Mouse (Mus musculus) G1E (cell line): ENCODE data around the gene Pafah1b1. TPM values are rescaled to one million over a fixed set of nuclear protein-coding genes. Genes with fewer than 3 reads are reported as not detected.

Source experiments
- ATAC-seq: 2 replicates; pipeline ENCODE4 v1.8.0; 2016; ENCODE audit warnings: mild to moderate bottlenecking; ENCODE audit not compliant: insufficient number of reproducible peaks, poor library complexity, low FRiP score, severe bottlenecking; ENCODE audit errors: extremely low read depth
- DNase-seq: peaks from one replicate; pipeline ENCODE4 v3.0.0; 2012; ENCODE audit warnings: low spot score
- H3K27me3 ChIP-seq: 2 replicates; pipeline ENCODE4 v1.6.1; 2012; ENCODE audit warnings: mild to moderate bottlenecking, low read length, inconsistent platforms; ENCODE audit not compliant: insufficient read depth
- H3K36me3 ChIP-seq: replicated peaks from 2 replicates; pipeline ENCODE3; 2012; ENCODE audit warnings: mild to moderate bottlenecking, inconsistent platforms
- H3K4me1 ChIP-seq: 2 replicates; pipeline ENCODE4 v1.6.1; 2012; ENCODE audit warnings: low read depth, low read length, inconsistent platforms, mixed read lengths; ENCODE audit not compliant: insufficient read depth
- H3K4me3 ChIP-seq: 2 replicates; pipeline ENCODE4 v1.5.1; 2012; ENCODE audit warnings: low read depth, mild to moderate bottlenecking, inconsistent platforms, low read length, moderate library complexity, mixed read lengths
- H3K9me3 ChIP-seq: replicated peaks from 2 replicates; pipeline ENCODE4 v1.6.1; 2012; ENCODE audit warnings: inconsistent platforms
- CTCF ChIP-seq: IDR thresholded peaks from 2 replicates; pipeline ENCODE4 v1.5.1; 2012; ENCODE audit warnings: low read depth, low read length, inconsistent platforms, mixed read lengths
- GATA1 ChIP-seq: IDR thresholded peaks from 2 replicates; pipeline ENCODE4 v1.6.1; 2012; ENCODE audit warnings: borderline replicate concordance, low read length, inconsistent platforms, mixed read lengths
- GATA2 ChIP-seq: IDR thresholded peaks from 2 replicates; pipeline ENCODE4 v1.6.1; 2012; ENCODE audit warnings: low read depth, low read length, inconsistent platforms, borderline replicate concordance
- POLR2AphosphoS5 ChIP-seq: IDR thresholded peaks from 2 replicates; pipeline ENCODE4 v1.6.1; 2012; ENCODE audit warnings: low read depth, low read length, inconsistent platforms; ENCODE audit not compliant: insufficient replicate concordance
- TAL1 ChIP-seq: conservative IDR thresholded peaks from 2 replicates; pipeline ENCODE4 v1.6.1; 2012; ENCODE audit warnings: low read depth, low read length, inconsistent platforms, mixed read lengths
- polyA plus RNA-seq: library from polyadenylated mRNA; stranded (reverse); fragments of >175 nt; gene quantifications from 2 replicates; pipeline ENCODE4 v1.2.3, GENCODE M21; 2012
- total RNA-seq, 2 experiments: library from RNA; stranded (forward) in 1 of 2; stranded (reverse) in 1 of 2; fragments of 200-1000 nt in 1 of 2; fragments of >200 nt in 1 of 2; fragmentation: Nextera tagmentation in 1 of 2; gene quantifications; 2 replicates each; pipeline ENCODE4 v1.2.3; 2014 to 2017

Pafah1b1 gene
- total and polyA plus RNA-seq, 3 experiments = 10.0 to 115 (median 91.5) TPM

- ATAC-seq (no peak), DNase-seq (no peak)
- TF ChIP-seq TAL1 (no peak), GATA1 (no peak), GATA2 (no peak), POLR2AphosphoS5 (no peak), CTCF (no peak)
- Histone ChIP-seq H3K9me3 (no peaks in the 10 kb centered on the region), H3K27me3 (peaks cover 57% of the 10 kb centered on the region), H3K4me3 (peak overlapping the region; percentile 71; the same call in 1 of the 2 replicates), H3K36me3 (no peaks in the 10 kb centered on the region), H3K4me1 (peaks cover 30% of the 10 kb centered on the region)
Observed at GRCm38 (mm10) chr11:74637486-74637885, 87.0 kb downstream of the Pafah1b1 start.

GRCm38 (mm10) chr11:74634490-74635275 is 89.8 kb downstream of the Pafah1b1 start:
- H3K27me3 ChIP-seq = peaks cover 29% of the 10 kb centered on the region
- peaks cover 41% of the 10 kb centered on the region for H3K4me1 ChIP-seq
- H3K4me3 ChIP-seq = no peak overlapping the region
- TF ChIP-seq POLR2AphosphoS5 (no peak), CTCF (peak; percentile 78)
- DNase-seq (peak; percentile 43), ATAC-seq (no peak; the same call in 1 of the 2 replicates)
- H3K36me3 ChIP-seq = no peaks in the 10 kb centered on the region
- no peaks in the 10 kb centered on the region for H3K9me3 ChIP-seq

DNA sequence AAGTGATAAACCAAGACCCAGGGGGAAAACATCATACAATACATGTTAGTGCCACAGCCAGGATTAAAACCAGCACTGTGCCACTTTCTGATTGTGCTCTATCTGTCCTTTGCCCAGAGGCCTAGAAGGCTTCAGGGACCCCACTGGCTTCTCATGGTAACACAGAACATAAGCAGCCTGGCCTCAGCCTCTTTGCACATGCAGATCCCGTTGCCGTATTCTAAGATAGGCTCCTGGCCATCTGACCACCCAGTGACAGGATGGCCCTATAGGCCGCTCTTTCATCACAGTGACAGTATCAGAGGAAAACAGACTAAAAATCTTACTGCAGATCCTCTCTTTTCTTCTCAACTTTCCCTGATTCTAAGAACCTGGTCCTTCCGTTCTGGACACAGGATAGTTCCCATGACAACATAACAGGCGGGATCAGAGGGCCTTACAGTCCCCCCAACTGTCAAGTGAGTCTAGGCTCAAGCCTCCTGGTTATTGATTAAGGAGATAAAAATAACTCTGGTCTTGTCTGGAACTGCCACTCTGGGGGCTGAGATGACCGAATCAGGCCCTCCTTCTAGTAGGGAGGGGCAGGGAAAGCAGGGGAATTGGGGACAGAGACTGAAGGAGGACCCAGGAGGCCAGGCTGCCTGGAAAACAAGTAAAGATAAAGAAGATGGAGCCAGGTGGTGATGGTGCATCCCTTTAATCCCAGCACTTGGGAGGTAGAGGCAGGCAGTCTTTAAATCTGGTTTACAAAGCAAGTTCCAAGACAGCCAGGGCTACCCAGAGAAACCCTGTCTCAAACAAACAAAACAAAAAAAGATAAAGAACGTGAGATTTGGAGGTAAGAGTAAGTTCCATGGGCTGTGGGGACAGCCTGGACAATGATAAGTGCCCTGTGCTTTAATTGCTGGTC is 92.3 kb downstream of the Pafah1b1 start:
- TF ChIP-seq GATA1 = no peak
- no peak for TF ChIP-seq POLR2AphosphoS5
- TF ChIP-seq CTCF = no peak
- no peak for TF ChIP-seq GATA2
- TF ChIP-seq TAL1 = no peak
- ATAC-seq (peak; percentile 22; the same call in 1 of the 2 replicates), DNase-seq (no peak)
- H3K36me3 ChIP-seq = no peaks in the 10 kb centered on the region
- H3K9me3 ChIP-seq = no peaks in the 10 kb centered on the region
- peaks cover 4% of the 10 kb centered on the region for H3K27me3 ChIP-seq
- no peak overlapping the region for H3K4me3 ChIP-seq
- H3K4me1 ChIP-seq = peaks cover 27% of the 10 kb centered on the region

DNA sequence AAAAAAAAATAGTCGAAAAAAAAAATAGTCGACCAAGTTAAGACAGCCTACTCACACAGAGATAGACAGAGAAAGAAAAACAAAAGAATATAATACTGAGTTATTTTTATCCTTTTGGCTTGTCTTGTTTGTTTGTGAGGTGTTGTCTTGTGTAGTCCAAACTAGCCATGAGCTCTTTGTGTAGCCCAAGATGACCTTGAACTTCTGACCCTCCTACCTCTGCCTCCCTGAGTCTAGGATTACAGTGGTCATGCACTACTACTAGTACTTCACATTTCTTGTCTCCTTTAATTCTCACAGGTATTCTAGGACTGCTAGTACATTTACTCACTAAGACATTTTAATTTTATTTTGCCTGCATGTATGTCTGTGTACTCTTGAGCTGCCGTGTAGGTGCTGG is 97.0 kb downstream of the Pafah1b1 start:
- Histone ChIP-seq H3K4me3 (no peak overlapping the region), H3K9me3 (no peaks in the 10 kb centered on the region), H3K36me3 (no peaks in the 10 kb centered on the region), H3K4me1 (peaks cover 37% of the 10 kb centered on the region), H3K27me3 (no peaks in the 10 kb centered on the region)
- ATAC-seq = no peak
- TF ChIP-seq GATA2 (no peak), CTCF (no peak), TAL1 (no peak), POLR2AphosphoS5 (no peak), GATA1 (no peak)
- DNase-seq = no peak

GRCm38 (mm10) chr11:74625333-74625732 is 99.1 kb downstream of the Pafah1b1 start:
- Histone ChIP-seq H3K27me3 (peaks cover 6% of the 10 kb centered on the region), H3K4me3 (no peak overlapping the region), H3K36me3 (no peaks in the 10 kb centered on the region), H3K4me1 (peaks cover 42% of the 10 kb centered on the region), H3K9me3 (no peaks in the 10 kb centered on the region)
- DNase-seq = no peak
- no peak for ATAC-seq
- TF ChIP-seq GATA1 (no peak), TAL1 (no peak), CTCF (no peak), POLR2AphosphoS5 (no peak)

Other genes starting within 250 kb of the Pafah1b1 start
- gene Rap1gap2, start 113.8 kb downstream of the Pafah1b1 start, total RNA-seq (2014; fragmentation: Nextera tagmentation) = 8.3 and 9.4 TPM in 2 replicates
- 11.4 and 11.7 TPM in 2 replicates for gene Rap1gap2, start 113.8 kb downstream of the Pafah1b1 start, total RNA-seq (2017)
- 8.7 and 8.9 TPM in 2 replicates for gene Rap1gap2, start 113.8 kb downstream of the Pafah1b1 start, polyA plus RNA-seq
- gene Ccdc92b, start 105.1 kb downstream of the Pafah1b1 start, total RNA-seq (2014; fragmentation: Nextera tagmentation) = 0.19 TPM in 1 of 2 replicates, not detected in the other
- 0.05 TPM in 1 of 2 replicates, not detected in the other for gene Ccdc92b, start 105.1 kb downstream of the Pafah1b1 start, total RNA-seq (2017)
- gene Ccdc92b, start 105.1 kb downstream of the Pafah1b1 start, polyA plus RNA-seq = not detected in 2 replicates
- 36.2 and 37.9 TPM in 2 replicates for gene Cluh, start 75.2 kb downstream of the Pafah1b1 start, total RNA-seq (2014; fragmentation: Nextera tagmentation)
- gene Cluh, start 75.2 kb downstream of the Pafah1b1 start, total RNA-seq (2017) = 19.4 and 27.2 TPM in 2 replicates
- gene Cluh, start 75.2 kb downstream of the Pafah1b1 start, polyA plus RNA-seq = 53.7 and 60.3 TPM in 2 replicates
- 29.4 and 38.7 TPM in 2 replicates for gene Mettl16, start 46.2 kb upstream of the Pafah1b1 start, total RNA-seq (2014; fragmentation: Nextera tagmentation)
- gene Mettl16, start 46.2 kb upstream of the Pafah1b1 start, total RNA-seq (2017) = 32.6 and 36.1 TPM in 2 replicates
- 16.6 and 22.9 TPM in 2 replicates for gene Mettl16, start 46.2 kb upstream of the Pafah1b1 start, polyA plus RNA-seq
- 19.6 and 28.1 TPM in 2 replicates for gene Mnt, start 106.2 kb upstream of the Pafah1b1 start, total RNA-seq (2014; fragmentation: Nextera tagmentation)
- gene Mnt, start 106.2 kb upstream of the Pafah1b1 start, total RNA-seq (2017) = 3.0 and 4.6 TPM in 2 replicates
- gene Mnt, start 106.2 kb upstream of the Pafah1b1 start, polyA plus RNA-seq = 117 and 145 TPM in 2 replicates
- 7.4 and 9.7 TPM in 2 replicates for gene Sgsm2, start 172.4 kb upstream of the Pafah1b1 start, total RNA-seq (2014; fragmentation: Nextera tagmentation)
- gene Sgsm2, start 172.4 kb upstream of the Pafah1b1 start, total RNA-seq (2017) = 4.7 and 5.2 TPM in 2 replicates
- gene Sgsm2, start 172.4 kb upstream of the Pafah1b1 start, polyA plus RNA-seq = 10.3 and 10.5 TPM in 2 replicates
- gene Tsr1, start 173.4 kb upstream of the Pafah1b1 start, total RNA-seq (2014; fragmentation: Nextera tagmentation) = 41.2 and 58.1 TPM in 2 replicates
- 72.5 and 74.6 TPM in 2 replicates for gene Tsr1, start 173.4 kb upstream of the Pafah1b1 start, total RNA-seq (2017)
- 34.5 and 38.4 TPM in 2 replicates for gene Tsr1, start 173.4 kb upstream of the Pafah1b1 start, polyA plus RNA-seq
- 42.1 and 54.4 TPM in 2 replicates for gene Smg6, start 201.2 kb upstream of the Pafah1b1 start, total RNA-seq (2014; fragmentation: Nextera tagmentation)
- gene Smg6, start 201.2 kb upstream of the Pafah1b1 start, total RNA-seq (2017) = 15.2 and 17.4 TPM in 2 replicates
- gene Smg6, start 201.2 kb upstream of the Pafah1b1 start, polyA plus RNA-seq = 51.7 and 54.3 TPM in 2 replicates
- gene Srr, start 201.3 kb upstream of the Pafah1b1 start, total RNA-seq (2014; fragmentation: Nextera tagmentation) = 24.7 and 27.3 TPM in 2 replicates
- 4.4 and 6.0 TPM in 2 replicates for gene Srr, start 201.3 kb upstream of the Pafah1b1 start, total RNA-seq (2017)
- 2.8 and 3.0 TPM in 2 replicates for gene Srr, start 201.3 kb upstream of the Pafah1b1 start, polyA plus RNA-seq